19 mouse cellular contexts compared by ENCODE assay signal in the genomic region with DNA sequence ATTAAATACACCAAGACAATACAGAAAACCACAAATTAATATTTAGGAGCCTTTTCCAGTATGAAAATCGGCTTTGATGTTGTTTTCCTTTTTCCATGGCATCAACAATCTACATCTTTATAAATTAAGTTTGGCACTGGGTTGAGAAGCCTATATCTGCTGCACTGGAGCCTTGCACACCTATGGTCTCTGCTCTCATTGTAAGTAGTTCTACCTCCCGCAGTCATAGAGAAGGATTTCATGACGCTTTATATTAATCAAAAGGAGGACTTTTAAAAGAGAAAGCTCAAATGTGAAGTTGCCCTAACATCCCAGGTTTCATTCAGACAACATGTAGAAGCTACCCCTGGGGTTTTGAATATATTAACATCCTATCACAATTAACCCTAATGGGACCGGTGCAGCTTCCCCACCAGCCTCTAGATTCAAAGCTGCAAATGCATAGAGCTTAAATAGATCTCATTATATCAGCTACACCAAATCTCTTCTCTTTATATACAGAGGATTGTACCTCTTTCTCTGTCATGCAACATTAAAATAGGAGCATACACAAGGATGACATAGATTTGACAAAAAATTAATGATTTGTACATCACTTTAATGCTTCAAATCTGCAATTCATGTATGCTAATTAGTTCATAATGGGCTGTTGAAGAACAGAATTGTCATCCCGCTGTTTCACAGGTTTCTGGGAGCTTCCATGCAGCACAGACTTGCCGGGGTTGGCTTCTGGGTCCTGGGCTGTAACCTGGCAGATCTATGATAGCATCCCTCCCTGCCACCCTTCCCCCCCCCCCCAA.
DNase-seq lines count a peak whose midpoint lies in the region; ATAC-seq lines count a peak whose summit lies in the region.
"Had no signal": no experiment of that assay in that cellular context is flagged by ENCODE, and none has a peak within 500 bp of the region (broad histone marks: within the 10 kb centered on the region; RNA-seq: fewer than 3 reads in every experiment).

No protein-coding gene starts in this region.

- peak overlapping the region; percentile 17 for H3K4me3 ChIP-seq in midbrain, embryonic 13.5 days (replicated peaks)
- no peak overlapping the region for H3K4me3 ChIP-seq in midbrain, embryonic 11.5 days (ENCODE audit: low read depth, low read length)
- no peak overlapping the region for H3K4me3 ChIP-seq in forebrain, embryonic 13.5 days
- peak overlapping the region; percentile 27 for H3K4me3 ChIP-seq in hindbrain, embryonic 13.5 days
- peak overlapping the region; percentile 25 for H3K4me3 ChIP-seq in neural tube, embryonic 13.5 days
- H3K4me3 ChIP-seq: embryonic facial prominence, embryonic 10.5 days; heart, embryonic 10.5 days; limb, embryonic 15.5 days had no signal

- DNase-seq in midbrain, embryonic 11.5 days (ENCODE audit: low spot score, missing footprints) = no peak
- DNase-seq in urinary bladder, postnatal 4 days (ENCODE audit: low spot score in 2 of 2) = no peak
- DNase-seq in heart, postnatal 10 days = no peak
- no peak for DNase-seq in kidney, adult 9 months
- DNase-seq: cerebellum, adult 2 months; gastrocnemius, postnatal 10 days; heart, postnatal 4 days; kidney, adult 2 months; lung, adult 18-20 months; thymus, adult 18-20 months had no signal

- intact Hi-C loops in heart, postnatal 10 days (cut with DNase I) = no loop called here

- H3K4me2 ChIP-seq in midbrain, embryonic 13.5 days (replicated peaks) = peak overlapping the region; percentile 45
- H3K4me2 ChIP-seq in midbrain, embryonic 11.5 days = no peak overlapping the region
- peak overlapping the region; percentile 44 for H3K4me2 ChIP-seq in forebrain, embryonic 13.5 days
- peak overlapping the region; percentile 46 for H3K4me2 ChIP-seq in hindbrain, embryonic 13.5 days
- peak overlapping the region; percentile 51 for H3K4me2 ChIP-seq in neural tube, embryonic 13.5 days
- H3K4me2 ChIP-seq: limb, embryonic 15.5 days had no signal

- no peaks in the 10 kb centered on the region for H3K9me3 ChIP-seq in midbrain, embryonic 13.5 days
- no peaks in the 10 kb centered on the region for H3K9me3 ChIP-seq in midbrain, embryonic 11.5 days (ENCODE audit: control insufficient read depth, low read length)
- H3K9me3 ChIP-seq in forebrain, embryonic 13.5 days (replicated peaks) = no peaks in the 10 kb centered on the region
- H3K9me3 ChIP-seq in hindbrain, embryonic 13.5 days = no peaks in the 10 kb centered on the region
- no peaks in the 10 kb centered on the region for H3K9me3 ChIP-seq in neural tube, embryonic 13.5 days
- H3K9me3 ChIP-seq: embryonic facial prominence, embryonic 10.5 days; heart, embryonic 10.5 days; limb, embryonic 15.5 days had no signal

- H3K9ac ChIP-seq in midbrain, embryonic 13.5 days (replicated peaks) = peak overlapping the region; percentile 48; the same call in 1 of the 2 replicates
- no peak overlapping the region for H3K9ac ChIP-seq in midbrain, embryonic 11.5 days (ENCODE audit: low read length)
- H3K9ac ChIP-seq in forebrain, embryonic 13.5 days = no peak overlapping the region
- H3K9ac ChIP-seq in hindbrain, embryonic 13.5 days = peak overlapping the region; percentile 63
- peak overlapping the region; percentile 63 for H3K9ac ChIP-seq in neural tube, embryonic 13.5 days
- H3K9ac ChIP-seq: limb, embryonic 15.5 days had no signal

- H3K27me3 ChIP-seq in midbrain, embryonic 13.5 days = no peaks in the 10 kb centered on the region
- no peaks in the 10 kb centered on the region for H3K27me3 ChIP-seq in midbrain, embryonic 11.5 days (ENCODE audit: control insufficient read depth, insufficient read depth, low read length)
- H3K27me3 ChIP-seq in forebrain, embryonic 13.5 days = no peaks in the 10 kb centered on the region
- no peaks in the 10 kb centered on the region for H3K27me3 ChIP-seq in hindbrain, embryonic 13.5 days
- no peaks in the 10 kb centered on the region for H3K27me3 ChIP-seq in neural tube, embryonic 13.5 days
- H3K27me3 ChIP-seq: limb, embryonic 15.5 days had no signal

- H3K4me1 ChIP-seq in midbrain, embryonic 13.5 days (replicated peaks) = peaks cover 24% of the 10 kb centered on the region
- H3K4me1 ChIP-seq in midbrain, embryonic 11.5 days (ENCODE audit: control insufficient read depth, insufficient read depth, low read length) = no peaks in the 10 kb centered on the region
- H3K4me1 ChIP-seq in forebrain, embryonic 13.5 days = peaks cover 24% of the 10 kb centered on the region
- H3K4me1 ChIP-seq in hindbrain, embryonic 13.5 days (replicated peaks) = peaks cover 15% of the 10 kb centered on the region
- peaks cover 23% of the 10 kb centered on the region for H3K4me1 ChIP-seq in neural tube, embryonic 13.5 days (replicated peaks)
- H3K4me1 ChIP-seq: embryonic facial prominence, embryonic 10.5 days; heart, embryonic 10.5 days; limb, embryonic 15.5 days had no signal

- WGBS in midbrain, embryonic 13.5 days = 39% methylated on average over 6 of the region's 6 CpGs
- 77% methylated on average over 6 of the region's 6 CpGs for WGBS in midbrain, embryonic 11.5 days
- WGBS in forebrain, embryonic 13.5 days = 27% methylated on average over 6 of the region's 6 CpGs
- 39% methylated on average over 6 of the region's 6 CpGs for WGBS in hindbrain, embryonic 13.5 days
- WGBS in neural tube, embryonic 13.5 days = 41% methylated on average over 6 of the region's 6 CpGs

- H3K27ac ChIP-seq in midbrain, embryonic 13.5 days = peak overlapping the region; percentile 89
- no peak overlapping the region for H3K27ac ChIP-seq in midbrain, embryonic 11.5 days (ENCODE audit: low read depth, low read length)
- peak overlapping the region; percentile 85 for H3K27ac ChIP-seq in forebrain, embryonic 13.5 days
- H3K27ac ChIP-seq in hindbrain, embryonic 13.5 days = peak overlapping the region; percentile 94
- H3K27ac ChIP-seq in neural tube, embryonic 13.5 days (replicated peaks) = peak overlapping the region; percentile 96
- H3K27ac ChIP-seq: embryonic facial prominence, embryonic 10.5 days; heart, embryonic 10.5 days; limb, embryonic 15.5 days; macrophage had no signal

- ATAC-seq in midbrain, embryonic 13.5 days = peak; percentile 84
- ATAC-seq in midbrain, embryonic 11.5 days (ENCODE audit: low FRiP score) = no peak
- peak; percentile 90 for ATAC-seq in forebrain, embryonic 13.5 days
- peak; percentile 81 for ATAC-seq in hindbrain, embryonic 13.5 days (ENCODE audit: low FRiP score)
- peak; percentile 87 for ATAC-seq in neural tube, embryonic 13.5 days (ENCODE audit: low read depth)
- ATAC-seq: CD4-positive, CD25-positive, alpha-beta regulatory T cell, adult 4 months had no signal

- H3K36me3 ChIP-seq in midbrain, embryonic 13.5 days = no peaks in the 10 kb centered on the region
- no peaks in the 10 kb centered on the region for H3K36me3 ChIP-seq in midbrain, embryonic 11.5 days (ENCODE audit: control insufficient read depth, insufficient read depth, low read length)
- no peaks in the 10 kb centered on the region for H3K36me3 ChIP-seq in forebrain, embryonic 13.5 days (ENCODE audit: poor library complexity, severe bottlenecking)
- no peaks in the 10 kb centered on the region for H3K36me3 ChIP-seq in hindbrain, embryonic 13.5 days
- no peaks in the 10 kb centered on the region for H3K36me3 ChIP-seq in neural tube, embryonic 13.5 days
- H3K36me3 ChIP-seq: embryonic facial prominence, embryonic 10.5 days; heart, embryonic 10.5 days; limb, embryonic 15.5 days had no signal

Comparison
In these comparisons a context has a peak if more than half of its experiments do, and no peak if none do; other contexts are left out.
1. H3K4me3 ChIP-seq: peak in midbrain, embryonic 13.5 days (single experiment), hindbrain, embryonic 13.5 days (single experiment) and neural tube, embryonic 13.5 days (single experiment); none in midbrain, embryonic 11.5 days (single experiment) and forebrain, embryonic 13.5 days (single experiment).
2. H3K9ac ChIP-seq: peak in midbrain, embryonic 13.5 days (single experiment), hindbrain, embryonic 13.5 days (single experiment) and neural tube, embryonic 13.5 days (single experiment); none in midbrain, embryonic 11.5 days (single experiment) and forebrain, embryonic 13.5 days (single experiment).